Mouse (Mus musculus): Measurements from ENCODE around the gene Psmg1. TPM values are rescaled to one million over a fixed set of nuclear protein-coding genes. Genes with fewer than 3 reads are reported as not detected.
"Not testable (repeated sequence)": the region's sequence is repeated elsewhere in the genome, so short reads cannot be mapped to it uniquely, and the experiment has no call there.

Psmg1 gene
- polyA plus RNA-seq, 1 experiment from 2014 or later = 81.1 TPM

DNA sequence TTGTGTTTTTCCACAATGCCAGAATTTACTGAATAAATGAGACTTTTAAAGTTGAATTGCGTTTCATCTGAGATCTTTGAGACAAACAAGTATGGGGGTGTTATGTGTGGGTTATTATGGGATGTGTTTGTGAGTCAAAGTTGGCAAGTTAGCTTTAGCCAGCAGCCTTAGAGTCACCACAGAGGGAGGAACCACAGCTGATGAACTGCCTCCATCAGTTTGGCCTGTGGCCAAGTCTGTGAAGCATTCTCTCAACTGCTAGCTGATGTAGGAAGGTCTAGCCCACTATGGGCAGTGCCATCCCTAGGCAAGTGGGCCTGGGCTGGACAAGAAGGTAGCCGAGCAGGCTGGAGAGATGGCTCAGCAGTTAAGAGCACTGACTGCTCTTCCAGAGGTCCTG lies 19.9 kb downstream of the Psmg1 start:
- H3K27me3 ChIP-seq (ENCODE audit: control insufficient read depth, insufficient read depth, low read length) = no peaks in the 10 kb centered on the region
- H3K9ac ChIP-seq (replicated peaks; ENCODE audit: low read depth, low read length) = no peak overlapping the region
- no peak overlapping the region for H3K4me2 ChIP-seq (replicated peaks; ENCODE audit: low read depth, low read length)
- no peak for ATAC-seq (ENCODE audit: insufficient number of reproducible peaks, insufficient read depth, low FRiP score, low read depth)
- H3K36me3 ChIP-seq (ENCODE audit: control insufficient read depth, insufficient read depth, low read length) = no peaks in the 10 kb centered on the region
- no peak overlapping the region for H3K27ac ChIP-seq (ENCODE audit: low read length)
- no peaks in the 10 kb centered on the region for H3K4me1 ChIP-seq (ENCODE audit: control insufficient read depth, insufficient read depth, low read length)
- no peaks in the 10 kb centered on the region for H3K9me3 ChIP-seq (ENCODE audit: control insufficient read depth, low read depth, low read length)
- no peak overlapping the region for H3K4me3 ChIP-seq (ENCODE audit: low read depth, low read length)
- 72% methylated on average over 2 of the region's 2 CpGs for WGBS

DNA sequence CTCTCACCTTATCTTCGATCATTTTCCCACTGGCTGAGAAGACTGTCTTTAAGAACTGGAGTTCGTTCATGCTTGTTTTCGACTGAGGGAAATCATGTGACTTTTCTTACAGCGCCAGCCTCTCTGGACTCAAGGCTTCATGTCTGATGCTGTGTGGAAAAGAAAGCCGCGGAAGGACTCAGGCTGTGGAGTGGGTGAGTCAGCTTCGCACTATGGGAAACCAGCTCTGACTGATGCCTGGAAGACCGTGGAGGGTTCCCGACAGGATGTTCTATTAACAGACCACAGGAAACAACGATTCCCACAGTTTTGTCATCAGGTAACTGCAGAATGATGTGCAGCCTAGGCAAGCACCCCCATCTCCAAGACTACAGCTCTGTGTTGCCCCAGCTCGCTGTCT lies 23.3 kb downstream of the Psmg1 start:
- 80% methylated on average over 11 of the region's 11 CpGs for WGBS

DNA sequence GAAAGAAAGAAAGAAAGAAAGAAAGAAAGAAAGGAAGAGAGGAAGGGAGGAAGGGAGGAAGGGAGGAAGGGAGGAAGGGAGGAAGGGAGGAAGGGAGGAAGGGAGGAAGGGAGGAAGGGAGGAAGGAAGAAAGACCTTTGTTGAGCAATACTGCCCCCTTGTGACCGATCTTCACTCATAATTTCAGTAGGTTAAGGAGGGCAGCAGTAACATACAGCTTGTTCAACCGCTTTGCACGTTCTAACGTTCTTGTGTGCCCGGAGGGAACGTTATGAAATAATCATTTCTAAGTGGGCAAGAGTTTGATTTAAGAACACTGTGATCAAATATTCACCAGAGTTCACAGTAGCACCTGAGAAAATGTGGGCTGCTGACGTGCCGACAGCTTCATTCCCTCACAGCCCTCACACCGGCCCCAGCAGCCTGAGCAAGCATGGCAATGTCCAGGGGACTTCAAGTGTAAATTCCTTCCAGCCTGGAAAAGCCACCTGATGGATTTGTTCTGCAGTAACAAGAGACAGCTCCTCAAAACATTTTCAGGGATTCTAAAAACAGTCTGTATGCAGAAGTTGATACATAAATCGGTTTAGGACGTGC lies 26.2 kb downstream of the Psmg1 start:
- 35% methylated on average over 11 of the region's 11 CpGs for WGBS
- Histone ChIP-seq H3K27ac (ENCODE audit: low read length) (no peak overlapping the region), H3K9me3 (ENCODE audit: control insufficient read depth, low read depth, low read length) (no peaks in the 10 kb centered on the region), H3K27me3 (ENCODE audit: control insufficient read depth, insufficient read depth, low read length) (no peaks in the 10 kb centered on the region), H3K9ac (replicated peaks; ENCODE audit: low read depth, low read length) (no peak overlapping the region), H3K4me3 (ENCODE audit: low read depth, low read length) (no peak overlapping the region), H3K36me3 (ENCODE audit: control insufficient read depth, insufficient read depth, low read length) (no peaks in the 10 kb centered on the region), H3K4me2 (replicated peaks; ENCODE audit: low read depth, low read length) (no peak overlapping the region), H3K4me1 (ENCODE audit: control insufficient read depth, insufficient read depth, low read length) (no peaks in the 10 kb centered on the region)
- ATAC-seq (ENCODE audit: insufficient number of reproducible peaks, insufficient read depth, low FRiP score, low read depth) = no peak

More for the DNA sequence above, 23.3 kb downstream of the Psmg1 start:
- H3K27ac ChIP-seq (ENCODE audit: low read length) = no peak overlapping the region
- H3K36me3 ChIP-seq (ENCODE audit: control insufficient read depth, insufficient read depth, low read length) = no peaks in the 10 kb centered on the region
- no peaks in the 10 kb centered on the region for H3K27me3 ChIP-seq (ENCODE audit: control insufficient read depth, insufficient read depth, low read length)
- H3K9ac ChIP-seq (replicated peaks; ENCODE audit: low read depth, low read length) = no peak overlapping the region
- H3K4me3 ChIP-seq (ENCODE audit: low read depth, low read length) = no peak overlapping the region
- H3K4me1 ChIP-seq (ENCODE audit: control insufficient read depth, insufficient read depth, low read length) = no peaks in the 10 kb centered on the region
- no peak for ATAC-seq (ENCODE audit: insufficient number of reproducible peaks, insufficient read depth, low FRiP score, low read depth)
- H3K9me3 ChIP-seq (ENCODE audit: control insufficient read depth, low read depth, low read length) = no peaks in the 10 kb centered on the region
- H3K4me2 ChIP-seq (replicated peaks; ENCODE audit: low read depth, low read length) = no peak overlapping the region

DNA sequence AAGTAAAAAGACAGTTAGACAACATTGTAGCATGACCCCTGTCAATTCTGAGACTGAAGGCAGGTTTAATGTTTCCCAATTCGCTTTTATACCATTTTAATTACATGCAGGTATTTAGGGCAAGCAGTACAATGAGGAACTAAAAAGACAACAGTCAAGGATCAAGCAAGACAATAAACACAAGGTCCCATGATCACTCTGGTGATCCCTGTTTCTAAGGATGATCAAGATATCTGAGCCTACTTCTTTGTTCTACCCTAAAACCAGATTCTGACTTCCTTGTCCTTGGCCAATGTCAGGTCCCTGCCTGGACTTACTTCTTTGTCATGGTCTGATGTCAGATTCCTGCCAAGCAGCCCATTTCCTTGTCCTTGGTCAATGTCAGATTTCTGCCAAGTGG lies 29.3 kb downstream of the Psmg1 start:
- not testable (repeated sequence) for H3K9ac ChIP-seq (replicated peaks; ENCODE audit: low read depth, low read length); H3K27me3 ChIP-seq (ENCODE audit: control insufficient read depth, insufficient read depth, low read length); H3K27ac ChIP-seq (ENCODE audit: low read length); H3K9me3 ChIP-seq (ENCODE audit: control insufficient read depth, low read depth, low read length); H3K4me3 ChIP-seq (ENCODE audit: low read depth, low read length); H3K4me1 ChIP-seq (ENCODE audit: control insufficient read depth, insufficient read depth, low read length); ATAC-seq (ENCODE audit: insufficient number of reproducible peaks, insufficient read depth, low FRiP score, low read depth); H3K4me2 ChIP-seq (replicated peaks; ENCODE audit: low read depth, low read length); H3K36me3 ChIP-seq (ENCODE audit: control insufficient read depth, insufficient read depth, low read length)
- 85% methylated on average over 1 of the region's 1 CpGs for WGBS

DNA sequence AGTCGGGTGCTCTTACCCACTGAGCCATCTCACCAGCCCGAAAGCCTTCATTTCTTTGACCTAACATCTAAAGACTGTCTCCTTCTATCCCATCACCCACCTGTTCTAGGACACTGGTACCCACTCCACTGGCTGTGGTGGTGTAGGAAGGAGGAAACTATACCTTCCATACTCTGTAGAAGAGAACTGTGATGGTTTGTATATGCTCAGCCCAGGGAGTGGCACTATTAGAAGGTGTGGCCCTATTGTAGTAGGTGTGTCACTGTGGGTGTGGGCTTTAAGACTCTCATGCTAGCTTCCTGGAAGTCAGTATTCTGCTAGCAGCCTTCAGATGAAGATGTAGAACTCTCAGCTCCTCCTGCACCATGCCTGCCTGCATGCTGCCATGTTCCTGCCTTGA lies 30.1 kb downstream of the Psmg1 start:
- H3K36me3 ChIP-seq (ENCODE audit: control insufficient read depth, insufficient read depth, low read length); H3K27ac ChIP-seq (ENCODE audit: low read length); ATAC-seq (ENCODE audit: insufficient number of reproducible peaks, insufficient read depth, low FRiP score, low read depth); H3K4me1 ChIP-seq (ENCODE audit: control insufficient read depth, insufficient read depth, low read length); H3K4me3 ChIP-seq (ENCODE audit: low read depth, low read length); H3K9me3 ChIP-seq (ENCODE audit: control insufficient read depth, low read depth, low read length); H3K9ac ChIP-seq (replicated peaks; ENCODE audit: low read depth, low read length); H3K4me2 ChIP-seq (replicated peaks; ENCODE audit: low read depth, low read length); H3K27me3 ChIP-seq (ENCODE audit: control insufficient read depth, insufficient read depth, low read length): not testable (repeated sequence)
- 98% methylated on average over 2 of the region's 2 CpGs for WGBS

DNA sequence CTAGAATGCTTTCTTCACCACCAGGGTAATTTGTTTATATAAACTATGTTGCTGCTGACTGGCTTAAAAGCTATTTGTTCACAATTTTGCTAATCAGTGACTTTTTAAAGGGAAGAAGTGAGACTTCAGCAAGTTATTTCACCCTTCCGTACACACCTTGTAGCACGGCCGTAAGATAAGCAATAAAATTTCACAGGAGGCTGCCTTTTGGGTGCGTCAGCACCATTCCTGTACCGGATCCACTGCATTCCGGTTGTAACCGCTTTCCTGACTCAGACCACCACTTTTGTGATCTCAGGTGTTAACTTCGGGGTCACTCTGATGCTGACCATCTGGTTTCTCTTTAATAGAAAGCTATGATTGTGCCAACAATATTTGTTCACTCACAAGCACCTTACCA lies 32.7 kb downstream of the Psmg1 start:
- no peak overlapping the region for H3K9ac ChIP-seq (replicated peaks; ENCODE audit: low read depth, low read length)
- H3K4me3 ChIP-seq (ENCODE audit: low read depth, low read length) = no peak overlapping the region
- H3K36me3 ChIP-seq (ENCODE audit: control insufficient read depth, insufficient read depth, low read length) = no peaks in the 10 kb centered on the region
- no peak overlapping the region for H3K27ac ChIP-seq (ENCODE audit: low read length)
- H3K4me2 ChIP-seq (replicated peaks; ENCODE audit: low read depth, low read length) = no peak overlapping the region
- no peaks in the 10 kb centered on the region for H3K9me3 ChIP-seq (ENCODE audit: control insufficient read depth, low read depth, low read length)
- H3K4me1 ChIP-seq (ENCODE audit: control insufficient read depth, insufficient read depth, low read length) = no peaks in the 10 kb centered on the region
- WGBS = 74% methylated on average over 8 of the region's 8 CpGs
- no peaks in the 10 kb centered on the region for H3K27me3 ChIP-seq (ENCODE audit: control insufficient read depth, insufficient read depth, low read length)
- ATAC-seq (ENCODE audit: insufficient number of reproducible peaks, insufficient read depth, low FRiP score, low read depth) = no peak

DNA sequence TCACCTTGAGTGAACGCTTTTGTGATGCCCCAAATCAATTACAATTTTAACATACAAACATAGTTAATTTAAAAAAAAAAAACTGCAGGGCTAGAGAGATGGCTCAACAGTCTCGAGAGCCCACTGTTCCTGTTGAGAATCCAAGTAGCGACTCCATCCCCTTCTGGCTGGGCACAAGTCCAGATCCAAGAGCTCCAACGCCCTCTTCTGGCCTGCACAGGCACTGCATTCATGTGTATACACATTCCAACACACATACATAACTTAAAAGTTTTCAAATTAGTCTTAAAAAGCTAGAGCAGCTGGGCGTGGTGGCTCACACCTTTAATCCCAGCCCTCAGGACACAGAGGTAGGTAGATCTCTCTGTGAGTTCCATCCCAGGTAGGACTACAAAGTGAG lies 34.1 kb downstream of the Psmg1 start:
- H3K27me3 ChIP-seq (ENCODE audit: control insufficient read depth, insufficient read depth, low read length) = no peaks in the 10 kb centered on the region
- H3K4me1 ChIP-seq (ENCODE audit: control insufficient read depth, insufficient read depth, low read length) = no peaks in the 10 kb centered on the region
- H3K4me2 ChIP-seq (replicated peaks; ENCODE audit: low read depth, low read length) = no peak overlapping the region
- no peaks in the 10 kb centered on the region; the same call in 1 of the 2 replicates for H3K9me3 ChIP-seq (ENCODE audit: control insufficient read depth, low read depth, low read length)
- H3K4me3 ChIP-seq (ENCODE audit: low read depth, low read length) = no peak overlapping the region
- H3K27ac ChIP-seq (ENCODE audit: low read length) = no peak overlapping the region
- H3K9ac ChIP-seq (replicated peaks; ENCODE audit: low read depth, low read length) = no peak overlapping the region
- 69% methylated on average over 5 of the region's 5 CpGs for WGBS
- ATAC-seq (ENCODE audit: insufficient number of reproducible peaks, insufficient read depth, low FRiP score, low read depth) = no peak
- no peaks in the 10 kb centered on the region for H3K36me3 ChIP-seq (ENCODE audit: control insufficient read depth, insufficient read depth, low read length)

DNA sequence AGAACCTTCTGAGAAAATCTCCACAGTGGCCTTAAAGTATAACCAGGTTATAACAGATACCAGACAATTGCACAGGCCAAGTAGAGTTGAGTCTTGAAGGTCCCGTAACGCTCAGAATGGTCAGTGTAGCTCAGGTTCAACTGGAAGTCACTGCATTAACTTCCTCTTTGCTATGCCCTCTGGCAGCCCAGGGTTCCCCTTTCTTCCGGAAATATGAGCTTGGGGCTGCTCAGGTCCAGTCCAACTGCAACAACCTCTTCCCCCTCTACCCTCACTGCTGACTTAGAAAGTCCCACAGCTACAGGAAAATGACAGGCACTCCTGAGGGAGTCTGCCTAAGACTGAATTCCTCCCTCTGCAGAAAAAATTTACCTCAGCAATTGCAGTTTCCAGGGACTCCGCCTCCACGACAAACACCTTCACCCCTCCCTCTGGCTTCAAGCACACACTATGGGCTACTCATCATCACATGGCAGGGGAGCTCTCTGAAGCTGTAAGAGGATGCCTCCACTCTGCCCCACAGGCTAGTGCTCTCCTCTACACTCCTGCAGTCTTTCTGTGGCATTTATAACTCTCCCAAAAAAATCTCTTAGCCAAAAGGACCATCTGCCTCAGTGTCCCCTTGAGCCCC lies 34.9 kb downstream of the Psmg1 start:
- Histone ChIP-seq H3K4me3 (ENCODE audit: low read depth, low read length) (no peak overlapping the region), H3K9me3 (ENCODE audit: control insufficient read depth, low read depth, low read length) (no peaks in the 10 kb centered on the region; the same call in 1 of the 2 replicates), H3K4me2 (replicated peaks; ENCODE audit: low read depth, low read length) (no peak overlapping the region), H3K27ac (ENCODE audit: low read length) (no peak overlapping the region), H3K36me3 (ENCODE audit: control insufficient read depth, insufficient read depth, low read length) (no peaks in the 10 kb centered on the region), H3K9ac (replicated peaks; ENCODE audit: low read depth, low read length) (no peak overlapping the region), H3K27me3 (ENCODE audit: control insufficient read depth, insufficient read depth, low read length) (no peaks in the 10 kb centered on the region), H3K4me1 (ENCODE audit: control insufficient read depth, insufficient read depth, low read length) (no peaks in the 10 kb centered on the region)
- no peak for ATAC-seq (ENCODE audit: insufficient number of reproducible peaks, insufficient read depth, low FRiP score, low read depth)
- WGBS = 76% methylated on average over 5 of the region's 5 CpGs

DNA sequence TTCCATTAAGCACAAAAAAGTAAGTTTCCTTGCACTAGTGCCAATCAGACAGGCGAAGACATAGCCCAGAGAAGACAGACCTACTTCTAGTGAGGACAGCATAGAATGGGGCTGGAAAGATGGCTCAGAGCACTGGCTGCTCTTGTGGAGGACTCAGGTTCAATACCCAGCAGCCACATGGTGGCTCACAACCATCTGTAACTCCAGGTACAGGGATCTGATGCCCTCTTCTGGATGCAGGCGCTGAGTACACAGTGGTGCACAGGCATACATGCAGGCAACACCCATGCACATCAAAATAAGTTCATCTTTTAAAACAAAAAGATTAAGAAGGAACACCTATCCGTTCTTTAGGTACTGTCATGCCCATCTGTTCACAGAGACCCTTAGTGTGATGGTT lies 36.4 kb downstream of the Psmg1 start:
- no peak overlapping the region for H3K9ac ChIP-seq (replicated peaks; ENCODE audit: low read depth, low read length)
- no peaks in the 10 kb centered on the region for H3K4me1 ChIP-seq (ENCODE audit: control insufficient read depth, insufficient read depth, low read length)
- no peaks in the 10 kb centered on the region for H3K36me3 ChIP-seq (ENCODE audit: control insufficient read depth, insufficient read depth, low read length)
- 81% methylated on average over 3 of the region's 3 CpGs for WGBS
- H3K4me3 ChIP-seq (ENCODE audit: low read depth, low read length) = no peak overlapping the region
- no peak for ATAC-seq (ENCODE audit: insufficient number of reproducible peaks, insufficient read depth, low FRiP score, low read depth)
- no peaks in the 10 kb centered on the region for H3K27me3 ChIP-seq (ENCODE audit: control insufficient read depth, insufficient read depth, low read length)
- no peaks in the 10 kb centered on the region; the same call in 1 of the 2 replicates for H3K9me3 ChIP-seq (ENCODE audit: control insufficient read depth, low read depth, low read length)
- no peak overlapping the region for H3K4me2 ChIP-seq (replicated peaks; ENCODE audit: low read depth, low read length)
- no peak overlapping the region for H3K27ac ChIP-seq (ENCODE audit: low read length)
